Mouse (Mus musculus) myocyte (in vitro differentiated cells): Measurements from ENCODE around the gene Metap1. TPM values are rescaled to one million over a fixed set of nuclear protein-coding genes. Genes with fewer than 3 reads are reported as not detected.

Experiments used
- H3K27me3 ChIP-seq: one replicate; pipeline ENCODE4 v1.6.1; 2011; ENCODE audit not compliant: control insufficient read depth, insufficient read depth, insufficient read length
- H3K36me3 ChIP-seq: one replicate; pipeline ENCODE4 v1.6.1; 2011; ENCODE audit not compliant: control insufficient read depth, insufficient read depth
- H3K4me2 ChIP-seq: one replicate; pipeline ENCODE4 v1.6.1; 2011; ENCODE audit warnings: low read depth, control low read depth
- H3K4me3 ChIP-seq: one replicate; pipeline ENCODE4 v1.5.1; 2011; ENCODE audit warnings: mild to moderate bottlenecking, control low read depth, moderate library complexity
- H3K79me2 ChIP-seq: one replicate; pipeline ENCODE4 v1.6.1; 2011; ENCODE audit not compliant: control insufficient read depth, insufficient read depth
- H3ac ChIP-seq: one replicate; pipeline ENCODE4 v1.6.1; 2011; ENCODE audit not compliant: control insufficient read depth, insufficient read length
- CEBPB ChIP-seq: IDR thresholded peaks from 2 replicates; pipeline ENCODE4 v1.6.1; 2011; ENCODE audit warnings: mild to moderate bottlenecking, moderate library complexity; ENCODE audit not compliant: poor library complexity, insufficient read depth, severe bottlenecking
- E2F4 ChIP-seq: IDR thresholded peaks from one replicate; pipeline ENCODE4 v1.6.1; 2011; ENCODE audit warnings: mild to moderate bottlenecking, control low read depth, moderate library complexity; ENCODE audit not compliant: insufficient read depth
- MAX ChIP-seq: IDR thresholded peaks from one replicate; pipeline ENCODE4 v1.6.1; 2011; ENCODE audit warnings: low read depth, mild to moderate bottlenecking, control low read depth
- MYOD1 ChIP-seq, 3 experiments: IDR thresholded peaks; one replicate each; pipeline ENCODE4 v1.6.1; 2011; ENCODE audit warnings: control low read depth in 2 of 3, low read depth in 2 of 3, mild to moderate bottlenecking in 2 of 3, moderate library complexity in 1 of 3; ENCODE audit not compliant: insufficient read length in 2 of 3, control insufficient read depth in 1 of 3
- MYOG ChIP-seq, 3 experiments: IDR thresholded peaks; one replicate each; pipeline ENCODE4 v1.6.1; 2011; ENCODE audit warnings: control low read depth in 2 of 3, low read depth in 2 of 3, mild to moderate bottlenecking in 2 of 3; ENCODE audit not compliant: insufficient read length in 2 of 3, control insufficient read depth in 1 of 3, insufficient read depth in 1 of 3
- POLR2A ChIP-seq: IDR thresholded peaks from one replicate; pipeline ENCODE4 v1.6.1; 2011; ENCODE audit warnings: low read depth, mild to moderate bottlenecking, control low read depth, moderate library complexity; ENCODE audit not compliant: insufficient read length
- POLR2AphosphoS2 ChIP-seq: IDR thresholded peaks from one replicate; pipeline ENCODE4 v1.6.1; 2011; ENCODE audit warnings: low read depth, control low read depth; ENCODE audit not compliant: insufficient read length
- REST ChIP-seq: IDR thresholded peaks from one replicate; pipeline ENCODE4 v1.6.1; 2011; ENCODE audit warnings: mild to moderate bottlenecking, control low read depth, moderate library complexity; ENCODE audit not compliant: insufficient read depth, insufficient read length
- SRF ChIP-seq: IDR thresholded peaks from one replicate; pipeline ENCODE4 v1.6.1; 2011; ENCODE audit warnings: low read depth; ENCODE audit not compliant: control insufficient read depth, insufficient read length
- TCF12 ChIP-seq: IDR thresholded peaks from one replicate; pipeline ENCODE4 v1.6.1; 2011; ENCODE audit warnings: mild to moderate bottlenecking, control low read depth; ENCODE audit not compliant: poor library complexity, insufficient read depth, severe bottlenecking
- TCF3 ChIP-seq: IDR thresholded peaks from one replicate; pipeline ENCODE4 v1.6.1; 2011; ENCODE audit warnings: low read depth, control low read depth; ENCODE audit not compliant: insufficient read length
- USF1 ChIP-seq: IDR thresholded peaks from one replicate; pipeline ENCODE4 v1.6.1; 2011; ENCODE audit warnings: low read depth, mild to moderate bottlenecking, control low read depth, moderate library complexity
- polyA plus RNA-seq: library from polyadenylated mRNA; unstranded; fragments of >200 nt; fragmentation: generic; extraction: Trizol; gene quantifications from one replicate; pipeline ENCODE4 v1.2.1, GENCODE M21; 2012; ENCODE audit warnings: missing spikeins

Metap1 gene
- polyA plus RNA-seq, 1 experiment = 29.0 TPM

DNA sequence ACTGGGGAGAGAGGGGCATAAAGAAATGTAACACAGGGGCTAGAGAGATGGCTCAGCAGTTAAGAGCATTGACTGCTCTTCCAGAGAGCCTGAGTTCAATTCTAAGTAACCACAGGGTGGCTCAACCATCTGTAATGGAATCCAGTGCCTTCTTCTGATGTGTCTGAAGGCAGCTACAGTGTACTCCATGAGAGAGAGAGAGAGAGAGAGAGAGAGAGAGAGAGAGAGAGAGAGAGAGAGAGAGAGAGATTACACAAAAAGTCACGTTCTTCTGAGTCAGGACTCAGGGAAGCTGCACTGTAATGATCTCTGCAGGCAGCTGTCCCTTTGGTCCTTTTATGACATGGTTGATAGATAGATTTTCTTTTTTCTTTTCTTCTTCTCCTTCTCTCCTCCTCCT, 5.2 kb upstream of the Metap1 start:
- Histone ChIP-seq H3K4me3 (no peak overlapping the region), H3K27me3 (no peaks in the 10 kb centered on the region), H3K36me3 (no peaks in the 10 kb centered on the region), H3K4me2 (peak overlapping the region; percentile 33), H3ac (no peak overlapping the region), H3K79me2 (no peaks in the 10 kb centered on the region)
- no peak for TF ChIP-seq E2F4
- no peak for TF ChIP-seq USF1
- TF ChIP-seq POLR2A = no peak
- TF ChIP-seq MYOD1 (IDR thresholded peaks at IDR 0.05; ENCODE audit: control insufficient read depth in 1 of 3, insufficient read length in 2 of 3, low read depth in 2 of 3) = peak in 1 of 3 experiments; percentile 12
- no peak for TF ChIP-seq SRF
- TF ChIP-seq TCF12 = no peak

DNA sequence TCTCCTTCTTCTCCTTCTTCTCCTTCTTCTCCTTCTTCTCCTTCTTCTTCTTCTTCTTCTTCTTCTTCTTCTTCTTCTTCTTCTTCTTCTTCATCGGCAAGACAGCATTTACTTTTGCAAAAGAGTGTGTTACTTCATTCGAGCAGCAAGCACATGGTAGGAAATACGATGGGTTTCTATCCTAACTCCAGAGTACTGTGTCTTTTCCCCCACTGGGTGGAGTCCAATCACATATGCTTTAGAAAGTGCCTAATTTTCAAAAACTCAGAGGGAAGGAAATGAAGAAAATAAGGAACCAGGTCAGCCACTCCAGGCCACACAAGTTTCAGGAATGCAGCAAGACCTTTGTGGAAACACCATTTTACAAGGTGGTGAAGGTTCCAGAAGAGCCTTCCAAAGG, 4.4 kb upstream of the Metap1 start:
- no peak overlapping the region for H3K4me2 ChIP-seq
- no peak overlapping the region for H3ac ChIP-seq
- peaks cover 2% of the 10 kb centered on the region for H3K79me2 ChIP-seq
- no peaks in the 10 kb centered on the region for H3K27me3 ChIP-seq
- H3K4me3 ChIP-seq = no peak overlapping the region
- no peaks in the 10 kb centered on the region for H3K36me3 ChIP-seq
- no peak for TF ChIP-seq POLR2A
- no peak for TF ChIP-seq CEBPB
- TF ChIP-seq E2F4 = no peak
- no peak for TF ChIP-seq SRF
- no peak for TF ChIP-seq POLR2AphosphoS2
- TF ChIP-seq TCF3 = no peak
- no peak for TF ChIP-seq MYOD1 (IDR thresholded peaks at IDR 0.05; ENCODE audit: control insufficient read depth in 1 of 3, insufficient read length in 2 of 3, low read depth in 2 of 3)
- TF ChIP-seq MYOG (IDR thresholded peaks at IDR 0.05; ENCODE audit: control insufficient read depth in 1 of 3, insufficient read depth in 1 of 3, insufficient read length in 2 of 3, low read depth in 2 of 3) = no peak
- TF ChIP-seq USF1 = no peak
- no peak for TF ChIP-seq MAX
- no peak for TF ChIP-seq TCF12
- no peak for TF ChIP-seq REST

DNA sequence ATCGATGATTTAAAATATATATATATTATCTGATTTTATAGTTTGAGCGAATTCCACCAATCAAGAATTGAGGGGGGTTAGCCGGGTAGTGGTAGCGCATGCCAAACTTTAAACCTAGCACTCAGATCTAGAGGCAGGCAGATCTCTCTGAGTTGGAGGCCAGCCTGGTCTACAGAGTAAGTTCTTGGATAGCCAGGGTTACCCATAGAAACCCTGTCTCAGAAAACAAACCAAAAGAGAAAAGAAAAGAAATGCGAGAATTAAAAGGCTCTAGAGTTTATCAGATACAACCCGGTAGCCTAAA, 671 bp upstream of the Metap1 start:
- Histone ChIP-seq H3K4me3 (peak overlapping the region; percentile 64), H3ac (no peak overlapping the region), H3K4me2 (peak overlapping the region; percentile 82), H3K27me3 (no peaks in the 10 kb centered on the region), H3K36me3 (no peaks in the 10 kb centered on the region), H3K79me2 (peaks cover 39% of the 10 kb centered on the region)
- no peak for TF ChIP-seq E2F4
- TF ChIP-seq POLR2A = no peak
- no peak for TF ChIP-seq CEBPB
- TF ChIP-seq TCF3 = no peak
- no peak for TF ChIP-seq SRF
- TF ChIP-seq USF1 = no peak
- no peak for TF ChIP-seq MYOD1 (IDR thresholded peaks at IDR 0.05; ENCODE audit: control insufficient read depth in 1 of 3, insufficient read length in 2 of 3, low read depth in 2 of 3)
- TF ChIP-seq REST = no peak
- TF ChIP-seq MAX = no peak
- TF ChIP-seq POLR2AphosphoS2 = no peak

DNA sequence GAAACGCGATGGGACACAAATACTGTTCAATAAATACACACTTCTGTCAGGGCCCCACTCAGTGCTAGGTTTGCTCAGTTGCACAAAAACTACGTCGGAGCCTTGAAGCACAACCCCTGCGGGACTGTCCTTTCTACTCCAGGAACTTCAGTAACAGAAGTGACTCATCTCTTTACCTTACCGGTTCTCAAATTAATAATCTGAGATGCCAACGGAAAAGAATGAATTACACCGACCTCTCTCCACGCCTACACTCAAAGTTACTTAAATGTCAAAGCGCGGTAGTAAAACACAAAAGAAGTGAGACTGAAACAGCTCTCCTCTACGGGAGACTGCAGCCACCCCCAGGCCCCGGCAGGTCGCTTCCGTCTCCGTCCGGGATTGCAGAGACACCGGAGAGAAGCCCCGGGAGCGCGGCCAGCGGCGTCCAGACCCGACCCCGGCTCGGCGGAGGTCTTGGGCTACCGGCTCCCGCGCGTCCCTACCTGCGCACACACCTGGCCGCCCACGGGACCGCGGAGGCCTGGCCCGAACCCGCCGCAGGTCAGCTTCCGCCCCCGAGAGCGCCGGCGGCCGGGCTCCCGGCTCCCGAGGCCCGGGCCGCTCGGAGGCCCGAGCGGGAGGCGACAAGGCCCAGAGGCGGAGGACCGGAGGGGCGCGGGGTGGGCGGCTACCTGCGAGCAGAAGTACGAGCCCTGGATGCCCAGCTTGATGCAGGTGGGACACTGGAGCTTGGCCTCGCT, 560 bp downstream of the Metap1 start:
- Histone ChIP-seq H3K79me2 (peaks cover 51% of the 10 kb centered on the region), H3K4me2 (peak overlapping the region; percentile 84), H3K4me3 (peak overlapping the region; percentile 64), H3K27me3 (no peaks in the 10 kb centered on the region), H3K36me3 (no peaks in the 10 kb centered on the region), H3ac (peak overlapping the region; percentile 71)
- TF ChIP-seq POLR2A (no peak), SRF (no peak), POLR2AphosphoS2 (peak; percentile 94), MYOD1 (IDR thresholded peaks at IDR 0.05; ENCODE audit: control insufficient read depth in 1 of 3, insufficient read length in 2 of 3, low read depth in 2 of 3) (peak in 1 of 3 experiments; percentile 2), MYOG (IDR thresholded peaks at IDR 0.05; ENCODE audit: control insufficient read depth in 1 of 3, insufficient read depth in 1 of 3, insufficient read length in 2 of 3, low read depth in 2 of 3) (no peak), E2F4 (no peak), USF1 (no peak), TCF3 (no peak), TCF12 (no peak), REST (no peak), MAX (no peak), CEBPB (no peak)

DNA sequence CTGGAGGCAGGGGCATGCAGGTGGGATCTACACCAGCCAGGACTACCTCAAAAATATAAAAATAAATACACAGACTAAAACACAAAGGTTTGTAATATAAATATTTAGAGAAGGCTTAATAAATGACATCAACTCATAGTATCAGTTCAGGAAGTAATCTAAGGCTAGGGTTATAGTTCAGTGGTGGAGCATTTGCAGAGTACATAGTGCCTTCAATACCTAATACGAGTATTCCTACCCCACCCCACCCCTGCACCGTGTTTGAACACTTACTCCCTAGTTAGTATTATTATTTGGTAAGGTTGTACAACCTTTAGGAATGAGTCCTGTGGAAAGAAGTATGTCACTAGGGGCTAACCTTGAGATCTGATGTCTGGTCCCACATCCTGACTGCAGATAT, 6.1 kb downstream of the Metap1 start:
- TF ChIP-seq USF1 = no peak
- TF ChIP-seq POLR2A = no peak
- TF ChIP-seq TCF12 = no peak
- TF ChIP-seq POLR2AphosphoS2 = no peak
- no peak for TF ChIP-seq MAX
- TF ChIP-seq REST = no peak
- no peak for TF ChIP-seq E2F4
- no peak for TF ChIP-seq MYOD1 (IDR thresholded peaks at IDR 0.05; ENCODE audit: control insufficient read depth in 1 of 3, insufficient read length in 2 of 3, low read depth in 2 of 3)
- no peak for TF ChIP-seq CEBPB
- TF ChIP-seq SRF = no peak
- TF ChIP-seq MYOG (IDR thresholded peaks at IDR 0.05; ENCODE audit: control insufficient read depth in 1 of 3, insufficient read depth in 1 of 3, insufficient read length in 2 of 3, low read depth in 2 of 3) = no peak
- TF ChIP-seq TCF3 = no peak
- H3K36me3 ChIP-seq = peaks cover 14% of the 10 kb centered on the region
- peaks cover 65% of the 10 kb centered on the region for H3K79me2 ChIP-seq
- H3K27me3 ChIP-seq = no peaks in the 10 kb centered on the region
- no peak overlapping the region for H3K4me3 ChIP-seq
- no peak overlapping the region for H3ac ChIP-seq
- H3K4me2 ChIP-seq = no peak overlapping the region
